Mouse (Mus musculus): ENCODE data around the gene Apoa2. TPM values are rescaled to one million over a fixed set of nuclear protein-coding genes. Genes with fewer than 3 reads are reported as not detected.
A peak's percentile ranks its signal among the peaks of the same experiment; 100 is the strongest.
"Not testable (repeated sequence)": the region's sequence is repeated elsewhere in the genome, so short reads cannot be mapped to it uniquely, and the experiment has no call there.

Apoa2 gene
- polyA plus RNA-seq, 1 experiment from 2014 or later, result 0.88 TPM

GRCm38 (mm10) chr1:171238463-171238862 lies 13.6 kb downstream of the Apoa2 start:
- Histone ChIP-seq H3K9ac (ENCODE audit: low read length) (no peak overlapping the region), H3K27me3 (replicated peaks; ENCODE audit: control insufficient read depth, insufficient read depth, low read length) (no peaks in the 10 kb centered on the region), H3K4me3 (ENCODE audit: low read depth, low read length) (no peak overlapping the region), H3K9me3 (replicated peaks; ENCODE audit: control insufficient read depth, low read length) (no peaks in the 10 kb centered on the region), H3K4me1 (ENCODE audit: control insufficient read depth, insufficient read depth, low read length) (no peaks in the 10 kb centered on the region), H3K27ac (ENCODE audit: low read depth, low read length) (no peak overlapping the region), H3K4me2 (ENCODE audit: low read length) (no peak overlapping the region), H3K36me3 (ENCODE audit: control insufficient read depth, insufficient read depth, low read length) (peaks cover 95% of the 10 kb centered on the region)
- WGBS, result 77% methylated on average over 14 of the region's 14 CpGs
- DNase-seq (ENCODE audit: low spot score), result peak; percentile 46
- 0 out of 2 replicates have a peak, but pooled peaks have one; percentile 52 for ATAC-seq

- ATAC-seq (no peak), DNase-seq (ENCODE audit: low spot score) (no peak)
- H3K36me3 ChIP-seq (ENCODE audit: control insufficient read depth, insufficient read depth, low read length), result peaks cover 86% of the 10 kb centered on the region
- no peaks in the 10 kb centered on the region for H3K9me3 ChIP-seq (replicated peaks; ENCODE audit: control insufficient read depth, low read length)
- 84% methylated on average over 15 of the region's 15 CpGs for WGBS
- no peaks in the 10 kb centered on the region for H3K27me3 ChIP-seq (replicated peaks; ENCODE audit: control insufficient read depth, insufficient read depth, low read length)
- no peak overlapping the region for H3K4me2 ChIP-seq (ENCODE audit: low read length)
- H3K27ac ChIP-seq (ENCODE audit: low read depth, low read length), result no peak overlapping the region
- H3K4me3 ChIP-seq (ENCODE audit: low read depth, low read length), result no peak overlapping the region
- H3K4me1 ChIP-seq (ENCODE audit: control insufficient read depth, insufficient read depth, low read length), result no peaks in the 10 kb centered on the region
- H3K9ac ChIP-seq (ENCODE audit: low read length), result no peak overlapping the region
Observed at GRCm38 (mm10) chr1:171239992-171240744, 15.3 kb downstream of the Apoa2 start.

- DNase-seq (ENCODE audit: low spot score) (no peak), ATAC-seq (no peak)
- 93% methylated on average over 10 of the region's 10 CpGs for WGBS
- peaks cover under 1% of the 10 kb centered on the region; the same call in 1 of the 2 replicates for H3K4me1 ChIP-seq (ENCODE audit: control insufficient read depth, insufficient read depth, low read length)
- peaks cover 80% of the 10 kb centered on the region for H3K36me3 ChIP-seq (ENCODE audit: control insufficient read depth, insufficient read depth, low read length)
- no peak overlapping the region for H3K27ac ChIP-seq (ENCODE audit: low read depth, low read length)
- no peak overlapping the region for H3K9ac ChIP-seq (ENCODE audit: low read length)
- no peak overlapping the region for H3K4me3 ChIP-seq (ENCODE audit: low read depth, low read length)
- H3K27me3 ChIP-seq (replicated peaks; ENCODE audit: control insufficient read depth, insufficient read depth, low read length), result no peaks in the 10 kb centered on the region
- H3K9me3 ChIP-seq (replicated peaks; ENCODE audit: control insufficient read depth, low read length), result no peaks in the 10 kb centered on the region
- H3K4me2 ChIP-seq (ENCODE audit: low read length), result no peak overlapping the region
Observed at GRCm38 (mm10) chr1:171240911-171241310, 16.1 kb downstream of the Apoa2 start.

GRCm38 (mm10) chr1:171241952-171242351 lies 17.1 kb downstream of the Apoa2 start:
- not testable (repeated sequence) for H3K4me3 ChIP-seq (ENCODE audit: low read depth, low read length); H3K9me3 ChIP-seq (replicated peaks; ENCODE audit: control insufficient read depth, low read length); H3K4me2 ChIP-seq (ENCODE audit: low read length); H3K27me3 ChIP-seq (replicated peaks; ENCODE audit: control insufficient read depth, insufficient read depth, low read length); ATAC-seq; H3K9ac ChIP-seq (ENCODE audit: low read length); H3K4me1 ChIP-seq (ENCODE audit: control insufficient read depth, insufficient read depth, low read length); H3K27ac ChIP-seq (ENCODE audit: low read depth, low read length); DNase-seq (ENCODE audit: low spot score)
- H3K36me3 ChIP-seq (ENCODE audit: control insufficient read depth, insufficient read depth, low read length), result peaks cover 71% of the 10 kb centered on the region
- 83% methylated on average over 12 of the region's 12 CpGs for WGBS

- H3K9me3 ChIP-seq (replicated peaks; ENCODE audit: control insufficient read depth, low read length), result no peaks in the 10 kb centered on the region
- H3K4me3 ChIP-seq (ENCODE audit: low read depth, low read length), result no peak overlapping the region
- H3K27ac ChIP-seq (ENCODE audit: low read depth, low read length), result no peak overlapping the region
- WGBS, result 93% methylated on average over 8 of the region's 8 CpGs
- DNase-seq (ENCODE audit: low spot score), result no peak
- H3K36me3 ChIP-seq (ENCODE audit: control insufficient read depth, insufficient read depth, low read length), result peaks cover 38% of the 10 kb centered on the region
- H3K27me3 ChIP-seq (replicated peaks; ENCODE audit: control insufficient read depth, insufficient read depth, low read length), result no peaks in the 10 kb centered on the region
- H3K9ac ChIP-seq (ENCODE audit: low read length), result no peak overlapping the region
- no peak overlapping the region for H3K4me2 ChIP-seq (ENCODE audit: low read length)
- ATAC-seq, result no peak
- peaks cover 16% of the 10 kb centered on the region for H3K4me1 ChIP-seq (ENCODE audit: control insufficient read depth, insufficient read depth, low read length)
Observed at GRCm38 (mm10) chr1:171245353-171245752, 20.5 kb downstream of the Apoa2 start.

- peak overlapping the region; percentile 88 for H3K4me2 ChIP-seq (ENCODE audit: low read length)
- H3K9me3 ChIP-seq (replicated peaks; ENCODE audit: control insufficient read depth, low read length), result no peaks in the 10 kb centered on the region
- H3K9ac ChIP-seq (ENCODE audit: low read length), result peak overlapping the region; percentile 91
- WGBS, result under 1% methylated on average over 41 of the region's 41 CpGs
- no peaks in the 10 kb centered on the region for H3K27me3 ChIP-seq (replicated peaks; ENCODE audit: control insufficient read depth, insufficient read depth, low read length)
- DNase-seq (ENCODE audit: low spot score) (peak; percentile 100), ATAC-seq (peak; percentile 93)
- peaks cover 29% of the 10 kb centered on the region for H3K4me1 ChIP-seq (ENCODE audit: control insufficient read depth, insufficient read depth, low read length)
- H3K36me3 ChIP-seq (ENCODE audit: control insufficient read depth, insufficient read depth, low read length), result peaks cover 23% of the 10 kb centered on the region
- peak overlapping the region; percentile 73 for H3K4me3 ChIP-seq (ENCODE audit: low read depth, low read length)
- peak overlapping the region; percentile 78 for H3K27ac ChIP-seq (ENCODE audit: low read depth, low read length)
Observed at GRCm38 (mm10) chr1:171246709-171247452, 22.0 kb downstream of the Apoa2 start.

- H3K4me3 ChIP-seq (ENCODE audit: low read depth, low read length), result peak overlapping the region; percentile 73
- peaks cover 18% of the 10 kb centered on the region for H3K36me3 ChIP-seq (ENCODE audit: control insufficient read depth, insufficient read depth, low read length)
- H3K4me1 ChIP-seq (ENCODE audit: control insufficient read depth, insufficient read depth, low read length), result peaks cover 33% of the 10 kb centered on the region
- H3K27ac ChIP-seq (ENCODE audit: low read depth, low read length), result peak overlapping the region; percentile 78
- no peaks in the 10 kb centered on the region for H3K27me3 ChIP-seq (replicated peaks; ENCODE audit: control insufficient read depth, insufficient read depth, low read length)
- H3K9me3 ChIP-seq (replicated peaks; ENCODE audit: control insufficient read depth, low read length), result no peaks in the 10 kb centered on the region
- peak overlapping the region; percentile 56 for H3K9ac ChIP-seq (ENCODE audit: low read length)
- WGBS, result 16% methylated on average over 13 of the region's 13 CpGs
- DNase-seq (ENCODE audit: low spot score) (no peak), ATAC-seq (no peak; the same call in 1 of the 2 replicates)
- peak overlapping the region; percentile 71 for H3K4me2 ChIP-seq (ENCODE audit: low read length)
Observed at GRCm38 (mm10) chr1:171247453-171247841, 22.6 kb downstream of the Apoa2 start.

- Histone ChIP-seq H3K4me1 (ENCODE audit: control insufficient read depth, insufficient read depth, low read length) (peaks cover 37% of the 10 kb centered on the region), H3K36me3 (ENCODE audit: control insufficient read depth, insufficient read depth, low read length) (peaks cover 14% of the 10 kb centered on the region; the same call in 1 of the 2 replicates), H3K27me3 (replicated peaks; ENCODE audit: control insufficient read depth, insufficient read depth, low read length) (no peaks in the 10 kb centered on the region), H3K9me3 (replicated peaks; ENCODE audit: control insufficient read depth, low read length) (no peaks in the 10 kb centered on the region), H3K9ac (ENCODE audit: low read length) (peak overlapping the region; percentile 56), H3K27ac (ENCODE audit: low read depth, low read length) (peak overlapping the region; percentile 78), H3K4me3 (ENCODE audit: low read depth, low read length) (no peak overlapping the region), H3K4me2 (ENCODE audit: low read length) (peak overlapping the region; percentile 71)
- WGBS, result 23% methylated on average over 4 of the region's 4 CpGs
- no peak for ATAC-seq
- no peak for DNase-seq (ENCODE audit: low spot score)
Observed at GRCm38 (mm10) chr1:171247916-171248315, 23.1 kb downstream of the Apoa2 start.

Measured in forebrain, embryonic 14.5 days (tissue).